Comparison of ENCODE assay signal across 14 mouse cellular contexts in genomic region chr2:72405621-72406555, GRCm38 (mm10).
"Had no signal": no experiment of that assay in that cellular context is flagged by ENCODE, and none has a peak within 500 bp of the region (broad histone marks: within the 10 kb centered on the region; RNA-seq: fewer than 3 reads in every experiment).

No protein-coding gene starts in this region.

- H3K9ac ChIP-seq: liver, embryonic 12.5 days; lung, embryonic 15.5 days; midbrain, embryonic 15.5 days; neural tube, embryonic 13.5 days; stomach, embryonic 15.5 days had no signal

- H3K36me3 ChIP-seq: limb, embryonic 10.5 days; midbrain, embryonic 15.5 days; neural tube, embryonic 13.5 days; stomach, embryonic 15.5 days had no signal

- DNase-seq: kidney, adult 2 months; kidney, postnatal 25 days; lung, postnatal 14 days; right cerebral cortex, postnatal 14 days had no signal

- H3K4me2 ChIP-seq: liver, embryonic 12.5 days; lung, embryonic 15.5 days; midbrain, embryonic 11.5 days; midbrain, embryonic 15.5 days; neural tube, embryonic 13.5 days; stomach, embryonic 15.5 days had no signal

- H3K4me1 ChIP-seq: liver, embryonic 12.5 days; neural tube, embryonic 13.5 days; stomach, embryonic 15.5 days had no signal

- H3K4me3 ChIP-seq: left cerebral cortex, adult 2 months; limb, embryonic 10.5 days; liver, embryonic 12.5 days; lung, embryonic 15.5 days; midbrain, embryonic 15.5 days; neural tube, embryonic 13.5 days; stomach, embryonic 15.5 days had no signal

- H3K9me3 ChIP-seq: limb, embryonic 10.5 days; liver, embryonic 12.5 days; lung, embryonic 15.5 days; megakaryocyte, embryonic 14.5 days; midbrain, embryonic 15.5 days; neural tube, embryonic 13.5 days; stomach, embryonic 15.5 days had no signal

- H3K27me3 ChIP-seq: liver, embryonic 12.5 days; lung, embryonic 15.5 days; midbrain, embryonic 15.5 days; neural tube, embryonic 13.5 days; stomach, embryonic 15.5 days had no signal

- ATAC-seq: liver, embryonic 12.5 days; midbrain, embryonic 15.5 days had no signal

- H3K27ac ChIP-seq: left cerebral cortex, adult 2 months; limb, embryonic 10.5 days; liver, embryonic 12.5 days; lung, embryonic 15.5 days; macrophage; midbrain, embryonic 15.5 days; neural tube, embryonic 13.5 days; stomach, embryonic 15.5 days had no signal
